Mouse (Mus musculus) embryonic facial prominence, embryonic 12.5 days (tissue): ENCODE measurements at regions not wholly inside any gene's neighbourhood (a gene's known extent, or its start where the extent isn't known, plus 50 kb on each side); places are given as distances from the start of the nearest gene placed in this dataset.
A peak's percentile ranks its signal among the peaks of the same experiment; 100 is the strongest.

Source experiments
- ATAC-seq: fragments of 200-750 bp; cut with Nextera tagmentation; 2 replicates; pipeline ENCODE4 v1.8.0; 2017; ENCODE audit not compliant: insufficient number of reproducible peaks, insufficient read depth, low FRiP score, low TSS enrichment
- H3K27ac ChIP-seq: fragments of 300-500 bp; sonication (generic); 2 replicates; pipeline ENCODE4 v1.5.1; 2016; ENCODE audit warnings: mild to moderate bottlenecking
- H3K27me3 ChIP-seq: fragments of 300-500 bp; sonication (generic); 2 replicates; pipeline ENCODE4 v1.6.1; 2016; ENCODE audit warnings: mild to moderate bottlenecking, moderate library complexity
- H3K36me3 ChIP-seq: fragments of 300-500 bp; sonication (generic); 2 replicates; pipeline ENCODE4 v1.6.1; 2016; ENCODE audit warnings: mild to moderate bottlenecking
- H3K4me1 ChIP-seq: fragments of 300-500 bp; sonication (generic); 2 replicates; pipeline ENCODE4 v1.6.1; 2016
- H3K4me2 ChIP-seq: fragments of 300-500 bp; sonication (generic); replicated peaks from 2 replicates; pipeline ENCODE4 v1.6.1; 2016; ENCODE audit warnings: mild to moderate bottlenecking, moderate library complexity
- H3K4me3 ChIP-seq: fragments of 300-500 bp; sonication (generic); 2 replicates; pipeline ENCODE4 v1.5.1; 2016; ENCODE audit warnings: mild to moderate bottlenecking
- H3K9ac ChIP-seq: fragments of 300-500 bp; sonication (generic); 2 replicates; pipeline ENCODE4 v1.6.1; 2016; ENCODE audit warnings: mild to moderate bottlenecking, moderate library complexity
- H3K9me3 ChIP-seq: fragments of 300-500 bp; sonication (generic); 2 replicates; pipeline ENCODE4 v1.6.1; 2016; ENCODE audit warnings: mild to moderate bottlenecking, moderate library complexity
- WGBS: fragments of 180-500 bp; shearing (Covaris S2); methylation state at CpG from one replicate; pipeline ENCODE4 v1.1.7; 2016; 5-methylcytosine and 5-hydroxymethylcytosine counted together

DNA sequence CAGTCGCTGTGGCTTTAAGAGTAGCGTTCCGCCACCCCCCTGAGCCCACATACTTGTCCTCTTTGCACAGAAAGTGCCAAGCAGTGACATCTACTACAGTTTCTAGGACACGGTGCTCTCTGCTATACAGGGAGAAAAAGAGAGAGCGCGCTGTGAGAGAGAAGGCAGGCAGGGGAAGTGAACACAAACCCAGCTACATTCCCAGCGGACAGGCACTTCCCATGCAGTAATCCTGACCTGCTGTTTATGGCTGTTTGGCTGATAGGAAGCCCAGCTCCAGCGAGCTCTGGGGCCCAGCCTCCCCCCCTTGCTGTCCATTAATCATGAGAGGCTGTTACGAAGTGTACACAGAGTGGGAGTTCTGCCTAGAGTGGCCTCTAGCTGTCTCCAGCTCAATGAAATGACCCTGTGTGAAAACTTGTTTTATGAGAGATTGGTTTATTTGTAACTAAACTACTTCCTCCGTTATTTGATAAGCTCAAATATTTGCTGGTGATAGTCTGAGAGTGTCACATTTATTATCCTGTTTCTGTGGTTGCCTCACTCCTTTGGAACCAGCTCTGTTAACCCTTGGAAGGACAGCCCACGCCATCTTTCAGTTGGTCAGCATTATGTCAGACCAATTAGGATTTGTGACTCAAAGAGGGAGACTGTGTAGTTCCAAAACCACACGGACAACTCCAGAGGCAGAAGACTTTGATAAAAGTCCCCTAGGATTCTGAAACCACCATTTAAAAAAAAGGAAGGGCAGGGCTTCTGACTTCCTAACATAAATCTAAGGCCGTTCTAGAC is 164.2 kb downstream of the Spry2 start:
- Histone ChIP-seq H3K4me1 (peaks cover 30% of the 10 kb centered on the region), H3K9ac (peak overlapping the region; percentile 48; the same call in 1 of the 2 replicates)
- ATAC-seq = peak; percentile 78

GRCm38 (mm10) chr14:105730786-105731185 is 165.8 kb downstream of the Spry2 start:
- no peak for ATAC-seq
- Histone ChIP-seq H3K36me3 (no peaks in the 10 kb centered on the region), H3K4me2 (peak overlapping the region; percentile 7; the same call in 1 of the 2 replicates), H3K27ac (no peak overlapping the region), H3K27me3 (no peaks in the 10 kb centered on the region), H3K9me3 (no peaks in the 10 kb centered on the region), H3K9ac (no peak overlapping the region), H3K4me1 (peaks cover 30% of the 10 kb centered on the region), H3K4me3 (no peak overlapping the region)
- 11% methylated on average over 4 of the region's 4 CpGs for WGBS

More for the DNA sequence above, 164.2 kb downstream of the Spry2 start:
- 2% methylated on average over 13 of the region's 13 CpGs for WGBS
- Histone ChIP-seq H3K9me3 (no peaks in the 10 kb centered on the region), H3K27ac (peak overlapping the region; percentile 83), H3K4me3 (peak overlapping the region; percentile 34), H3K27me3 (no peaks in the 10 kb centered on the region), H3K4me2 (peak overlapping the region; percentile 63), H3K36me3 (no peaks in the 10 kb centered on the region)

GRCm38 (mm10) chr14:105728841-105729240 is 167.8 kb downstream of the Spry2 start:
- Histone ChIP-seq H3K4me3 (no peak overlapping the region), H3K27ac (no peak overlapping the region), H3K9ac (no peak overlapping the region), H3K27me3 (no peaks in the 10 kb centered on the region), H3K9me3 (no peaks in the 10 kb centered on the region), H3K4me2 (no peak overlapping the region), H3K4me1 (peaks cover 30% of the 10 kb centered on the region), H3K36me3 (no peaks in the 10 kb centered on the region)
- ATAC-seq = no peak
- WGBS = 88% methylated on average over 5 of the region's 5 CpGs

- no peaks in the 10 kb centered on the region for H3K27me3 ChIP-seq
- H3K9me3 ChIP-seq = no peaks in the 10 kb centered on the region
- H3K9ac ChIP-seq = no peak overlapping the region
- no peak overlapping the region for H3K4me2 ChIP-seq
- no peak overlapping the region for H3K27ac ChIP-seq
- H3K4me1 ChIP-seq = 0 out of 2 replicates have a peak, but pooled peaks cover 5% of the 10 kb centered on the region
- 49% methylated on average over 8 of the region's 8 CpGs for WGBS
- H3K36me3 ChIP-seq = no peaks in the 10 kb centered on the region
- no peak overlapping the region for H3K4me3 ChIP-seq
- no peak for ATAC-seq
Measured at GRCm38 (mm10) chr14:105725741-105726140, 170.9 kb downstream of the Spry2 start.

DNA sequence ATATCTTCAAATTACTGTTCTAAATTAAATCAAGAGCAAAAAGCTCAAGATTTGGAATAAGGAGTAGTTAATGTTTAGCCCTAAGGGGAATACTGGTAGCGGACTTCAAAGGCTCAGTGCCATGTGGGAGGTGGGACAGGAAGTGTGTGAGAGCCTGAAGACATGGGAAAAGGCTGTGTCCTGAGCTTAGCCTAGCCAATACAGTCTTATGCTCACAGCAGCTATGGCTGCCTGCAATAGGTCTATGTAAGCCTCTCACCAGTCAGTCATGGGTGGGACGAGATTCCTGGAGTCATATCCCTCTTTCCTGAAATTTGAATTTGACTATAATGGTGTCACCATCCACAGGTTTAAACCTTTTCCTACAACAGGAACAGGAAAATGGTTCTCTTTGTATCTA is 173.7 kb downstream of the Spry2 start:
- H3K36me3 ChIP-seq = no peaks in the 10 kb centered on the region
- H3K9me3 ChIP-seq = no peaks in the 10 kb centered on the region
- no peak overlapping the region for H3K4me3 ChIP-seq
- H3K4me1 ChIP-seq = 0 out of 2 replicates have a peak, but pooled peaks cover 4% of the 10 kb centered on the region
- H3K27me3 ChIP-seq = no peaks in the 10 kb centered on the region
- H3K4me2 ChIP-seq = no peak overlapping the region
- WGBS = 66% methylated on average over 2 of the region's 2 CpGs
- ATAC-seq = no peak
- H3K27ac ChIP-seq = no peak overlapping the region
- H3K9ac ChIP-seq = no peak overlapping the region

GRCm38 (mm10) chr14:105721576-105721975 is 175.0 kb downstream of the Spry2 start:
- H3K9ac ChIP-seq = no peak overlapping the region
- no peak overlapping the region for H3K4me2 ChIP-seq
- ATAC-seq = no peak
- no peak overlapping the region for H3K4me3 ChIP-seq
- H3K36me3 ChIP-seq = no peaks in the 10 kb centered on the region
- 64% methylated on average over 3 of the region's 3 CpGs for WGBS
- no peaks in the 10 kb centered on the region for H3K27me3 ChIP-seq
- H3K4me1 ChIP-seq = 0 out of 2 replicates have a peak, but pooled peaks cover 4% of the 10 kb centered on the region
- H3K9me3 ChIP-seq = no peaks in the 10 kb centered on the region
- H3K27ac ChIP-seq = no peak overlapping the region

GRCm38 (mm10) chr14:105720816-105721510 is 175.7 kb downstream of the Spry2 start:
- WGBS = 70% methylated on average over 6 of the region's 6 CpGs
- Histone ChIP-seq H3K9ac (no peak overlapping the region), H3K36me3 (no peaks in the 10 kb centered on the region), H3K4me3 (no peak overlapping the region), H3K27me3 (no peaks in the 10 kb centered on the region), H3K27ac (no peak overlapping the region), H3K4me2 (no peak overlapping the region), H3K9me3 (no peaks in the 10 kb centered on the region), H3K4me1 (0 out of 2 replicates have a peak, but pooled peaks cover 4% of the 10 kb centered on the region)
- no peak for ATAC-seq

- Histone ChIP-seq H3K27ac (no peak overlapping the region), H3K9me3 (no peaks in the 10 kb centered on the region), H3K4me2 (no peak overlapping the region), H3K9ac (no peak overlapping the region), H3K4me1 (0 out of 2 replicates have a peak, but pooled peaks cover 4% of the 10 kb centered on the region), H3K27me3 (no peaks in the 10 kb centered on the region), H3K36me3 (no peaks in the 10 kb centered on the region), H3K4me3 (no peak overlapping the region)
- no peak for ATAC-seq
- WGBS = 65% methylated on average over 6 of the region's 6 CpGs
Measured at GRCm38 (mm10) chr14:105718676-105719441, 177.8 kb downstream of the Spry2 start.

- Histone ChIP-seq H3K27me3 (no peaks in the 10 kb centered on the region), H3K27ac (no peak overlapping the region), H3K4me2 (no peak overlapping the region), H3K4me1 (0 out of 2 replicates have a peak, but pooled peaks cover 4% of the 10 kb centered on the region), H3K4me3 (no peak overlapping the region), H3K36me3 (no peaks in the 10 kb centered on the region), H3K9ac (no peak overlapping the region), H3K9me3 (no peaks in the 10 kb centered on the region)
- WGBS = 33% methylated on average over 2 of the region's 2 CpGs
- ATAC-seq = no peak
Measured at GRCm38 (mm10) chr14:105717821-105718220, 178.8 kb downstream of the Spry2 start.

DNA sequence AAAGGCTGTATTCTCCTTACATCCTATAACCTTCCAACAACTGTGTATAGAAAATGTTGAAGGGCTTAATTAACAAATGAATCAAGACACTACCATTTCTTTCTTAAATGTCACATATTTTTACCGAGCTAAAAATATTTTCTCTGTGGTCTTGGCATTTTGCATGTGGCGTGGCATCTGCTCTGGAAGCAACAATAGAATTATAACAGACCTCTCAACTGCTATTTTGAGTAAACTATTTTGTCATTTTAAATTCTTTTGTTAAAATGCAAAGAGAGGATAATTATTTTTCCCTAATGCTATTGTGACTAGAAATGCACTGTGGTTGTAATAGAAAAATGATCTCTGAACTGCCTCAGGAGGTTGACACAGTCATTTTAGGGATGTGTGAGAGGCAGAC is 187.9 kb downstream of the Spry2 start:
- no peak overlapping the region for H3K27ac ChIP-seq
- ATAC-seq = no peak
- H3K27me3 ChIP-seq = no peaks in the 10 kb centered on the region
- H3K4me2 ChIP-seq = no peak overlapping the region
- H3K36me3 ChIP-seq = no peaks in the 10 kb centered on the region
- no peaks in the 10 kb centered on the region for H3K4me1 ChIP-seq
- H3K4me3 ChIP-seq = no peak overlapping the region
- 72% methylated on average over 2 of the region's 2 CpGs for whole genome bisulfite sequencing
- H3K9me3 ChIP-seq = no peaks in the 10 kb centered on the region
- H3K9ac ChIP-seq = no peak overlapping the region

DNA sequence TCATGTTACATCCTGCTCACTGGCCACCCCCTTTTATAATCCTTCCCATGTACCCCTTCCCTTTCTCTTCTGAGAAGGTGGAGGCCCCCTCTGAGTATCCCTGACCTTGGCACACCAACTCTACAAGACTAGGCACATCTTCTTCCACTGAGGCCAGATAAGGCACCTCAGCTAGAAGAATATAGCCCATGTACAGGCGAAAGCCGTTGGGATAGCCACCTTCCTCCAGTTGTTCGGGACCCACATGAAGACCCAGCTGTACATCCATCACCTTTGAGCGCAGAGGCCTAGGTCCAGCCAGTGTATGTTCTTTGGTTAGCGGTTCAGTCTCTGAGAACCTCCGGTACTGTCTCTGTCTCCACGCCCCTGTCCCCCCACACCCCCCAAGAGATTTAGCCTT is 189.9 kb downstream of the Spry2 start:
- no peak overlapping the region for H3K4me3 ChIP-seq
- H3K27me3 ChIP-seq = no peaks in the 10 kb centered on the region
- H3K27ac ChIP-seq = no peak overlapping the region
- no peaks in the 10 kb centered on the region for H3K4me1 ChIP-seq
- no peak for ATAC-seq
- H3K9me3 ChIP-seq = no peaks in the 10 kb centered on the region
- no peak overlapping the region for H3K9ac ChIP-seq
- no peaks in the 10 kb centered on the region for H3K36me3 ChIP-seq
- no peak overlapping the region for H3K4me2 ChIP-seq
- WGBS = 95% methylated on average over 7 of the region's 7 CpGs
